Mouse (Mus musculus): ENCODE measurements around the gene Meltf.
A peak's percentile ranks its signal among the peaks of the same experiment; 100 is the strongest.

Meltf gene

DNA sequence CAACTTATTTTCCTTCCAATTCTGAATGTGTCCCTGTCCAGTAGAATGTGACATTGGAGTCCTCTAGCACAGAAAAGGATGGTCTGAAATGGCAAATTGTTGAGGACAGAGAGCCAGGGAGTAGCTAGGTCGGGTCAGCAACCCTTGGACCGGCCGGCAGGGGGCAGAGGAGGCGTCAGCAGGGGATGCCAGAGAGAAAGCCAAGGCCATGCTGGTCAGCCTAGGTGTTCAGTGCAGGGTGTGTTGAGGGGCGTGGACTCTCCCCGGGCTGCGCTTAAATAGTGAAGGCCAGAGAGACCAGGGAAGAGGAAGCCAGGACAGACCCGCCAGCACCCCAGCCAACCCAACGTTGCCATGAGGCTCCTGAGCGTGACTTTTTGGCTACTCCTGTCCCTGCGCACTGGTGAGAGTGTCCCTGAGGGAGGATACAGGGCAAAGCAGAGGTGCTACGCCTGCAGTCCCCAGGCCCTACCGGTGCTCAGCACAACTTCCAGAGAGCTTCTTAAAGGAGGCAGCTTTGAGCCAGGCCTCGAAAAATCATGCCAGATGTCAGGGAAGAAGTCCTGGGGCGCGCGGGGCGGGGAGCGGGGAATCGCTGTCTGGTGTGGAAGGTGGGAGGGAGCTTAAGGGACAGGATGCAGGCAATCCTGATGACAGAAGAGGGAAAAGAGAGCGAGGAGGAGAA, at the start of gene Meltf:
Meltf (plus strand) TSS at position 238 of the 685 bp plus-strand sequence.
- peak; percentile 83 for DNase-seq

DNA sequence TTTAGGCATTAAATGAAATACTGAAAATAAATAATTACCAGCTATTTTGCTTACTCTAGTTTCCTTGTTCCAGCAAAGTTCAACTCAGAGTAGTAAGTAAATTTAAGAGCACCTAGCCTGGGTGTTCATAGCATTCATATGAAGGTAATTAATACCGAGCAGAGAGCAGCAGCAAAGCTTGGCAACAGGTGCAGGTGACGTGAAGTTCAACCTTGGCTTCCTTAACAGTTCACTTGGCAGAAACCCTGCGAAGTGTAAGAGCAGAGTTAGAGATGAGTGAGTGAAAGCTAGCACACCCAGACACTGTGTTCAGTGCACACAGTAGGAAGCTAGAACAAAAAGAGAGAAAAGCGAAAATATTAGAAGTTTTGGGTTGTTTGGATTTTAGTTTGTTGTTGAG, 47.9 kb upstream of the Meltf start:
- no peak for DNase-seq

DNA sequence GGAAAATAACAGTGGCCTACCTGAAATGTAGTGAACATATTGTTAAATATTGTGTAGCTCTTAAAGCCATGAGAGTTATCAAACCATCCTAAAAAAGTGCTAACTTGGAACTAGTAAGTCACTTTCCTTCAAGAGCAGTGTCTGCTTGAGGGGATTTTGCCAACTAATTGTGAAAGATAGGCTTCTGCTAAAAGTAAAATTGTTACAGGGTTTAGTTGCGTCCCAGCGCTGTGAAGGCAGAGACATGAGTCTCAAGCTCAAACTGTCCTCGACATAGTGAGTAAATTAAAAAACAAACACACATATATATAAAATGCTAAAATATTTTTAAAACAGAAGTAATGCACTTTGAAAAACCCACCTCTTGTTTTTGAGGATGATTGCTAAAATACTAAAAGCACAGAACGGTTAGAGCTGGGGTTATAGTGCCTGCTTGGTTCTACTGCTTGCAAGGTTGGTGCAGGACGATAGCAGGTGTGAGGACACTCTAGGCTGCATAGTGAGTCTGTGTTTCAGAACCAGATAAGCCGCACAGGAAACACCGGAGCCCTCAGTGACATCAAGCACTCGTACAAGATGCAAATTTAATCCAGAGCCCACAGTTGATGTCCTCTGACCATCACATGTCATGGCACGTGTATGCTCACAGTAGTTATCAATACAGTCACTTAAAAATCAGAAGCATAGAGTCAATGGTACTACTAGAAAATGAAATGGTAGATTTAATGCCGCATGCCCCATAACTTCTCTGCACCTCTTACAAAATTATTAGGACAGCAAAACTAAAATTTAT, 45.8 kb upstream of the Meltf start:
- no peak for DNase-seq

DNA sequence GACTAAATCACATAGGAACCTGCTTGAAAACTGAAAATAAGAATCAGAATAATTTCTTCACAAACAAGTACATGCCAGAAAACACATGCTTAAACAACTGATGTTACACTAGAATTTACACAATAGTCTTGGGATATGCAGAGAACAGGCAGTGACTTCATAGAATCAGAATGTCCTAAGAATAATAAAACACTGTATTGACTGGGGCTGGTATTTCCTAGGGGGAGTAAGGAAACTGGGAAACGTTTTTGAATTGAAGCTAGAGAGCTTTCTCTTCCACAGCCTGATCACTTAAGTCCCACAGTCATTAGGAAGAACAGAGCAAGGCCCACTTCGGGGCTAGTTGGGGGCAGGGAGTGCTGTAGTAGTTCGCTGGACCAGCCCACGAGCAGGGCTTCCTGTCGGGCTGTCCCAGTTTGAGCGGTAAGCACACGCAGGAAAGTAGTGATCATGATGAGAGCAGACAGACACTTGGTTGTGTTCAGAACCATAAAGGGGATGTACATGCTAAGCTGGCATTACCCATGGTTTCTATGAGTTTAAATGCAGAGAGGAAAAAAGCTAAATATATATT, 44.5 kb upstream of the Meltf start:
- DNase-seq = no peak

DNA sequence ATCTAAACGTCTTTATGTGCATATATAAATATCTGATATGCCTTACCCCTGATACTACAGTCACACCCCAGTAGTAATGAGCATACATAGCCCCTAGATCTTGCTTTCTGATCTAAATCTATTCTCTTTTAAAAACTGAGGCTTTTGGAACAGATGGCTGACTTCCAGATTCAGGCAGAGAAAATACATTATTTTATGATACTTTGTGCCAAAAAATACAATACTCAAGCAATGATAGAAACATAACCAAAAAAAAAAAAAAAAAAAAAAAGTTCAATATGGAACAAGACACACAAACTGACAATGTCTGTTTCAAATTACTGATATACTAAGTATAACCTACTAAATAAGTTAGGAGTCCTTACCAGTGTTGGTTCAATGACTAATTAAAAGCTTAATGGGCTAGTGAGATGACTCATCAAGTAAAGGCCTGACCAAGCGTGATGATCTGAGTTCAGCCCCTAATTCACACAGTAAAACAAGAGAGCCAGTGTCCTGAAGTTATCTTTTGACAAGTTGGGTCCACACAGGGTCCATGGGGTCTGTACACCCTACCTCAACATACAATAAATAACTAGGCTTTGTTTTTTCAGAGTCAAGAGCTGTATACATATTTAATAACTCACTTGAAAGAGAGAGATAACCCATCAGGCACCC, 43.8 kb upstream of the Meltf start:
- no peak for DNase-seq

DNA sequence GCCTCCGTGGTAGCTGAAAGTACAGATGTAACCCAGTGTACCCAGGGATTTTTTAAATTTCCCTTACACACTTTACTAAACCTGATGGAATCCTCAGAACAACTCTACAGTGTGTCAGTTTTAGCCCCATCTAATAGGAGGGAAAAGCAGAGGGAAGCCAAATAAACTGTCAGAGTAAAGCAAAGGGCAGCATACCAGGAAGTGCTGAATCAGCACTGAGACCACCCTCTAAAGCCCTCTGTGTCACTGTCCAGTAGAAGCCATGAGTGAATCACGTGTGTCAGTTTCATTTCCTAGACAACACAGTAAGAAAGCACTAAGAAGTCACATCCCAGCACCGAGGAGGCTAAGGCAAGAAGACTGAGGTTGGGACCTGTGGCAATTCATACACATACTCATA, 41.2 kb upstream of the Meltf start:
- no peak for DNase-seq

DNA sequence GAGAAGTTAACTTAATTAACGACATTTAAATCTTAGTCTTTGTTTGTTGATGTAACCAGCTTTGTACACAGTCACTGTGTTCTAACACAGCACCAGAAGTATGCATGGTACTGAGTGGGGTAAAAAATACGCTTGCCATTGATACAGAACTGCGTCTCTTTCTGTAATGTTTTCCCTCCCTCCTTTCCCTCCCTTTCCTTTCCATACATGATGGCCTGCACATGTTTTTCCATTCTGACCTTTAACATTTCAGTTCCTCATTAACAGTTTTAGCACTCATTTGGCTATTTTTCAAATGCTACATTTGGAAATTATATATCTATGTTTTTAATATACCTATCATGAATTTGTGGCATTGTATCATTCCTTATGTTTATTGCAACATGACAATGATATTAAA, 34.4 kb upstream of the Meltf start:
- no peak for DNase-seq

DNA sequence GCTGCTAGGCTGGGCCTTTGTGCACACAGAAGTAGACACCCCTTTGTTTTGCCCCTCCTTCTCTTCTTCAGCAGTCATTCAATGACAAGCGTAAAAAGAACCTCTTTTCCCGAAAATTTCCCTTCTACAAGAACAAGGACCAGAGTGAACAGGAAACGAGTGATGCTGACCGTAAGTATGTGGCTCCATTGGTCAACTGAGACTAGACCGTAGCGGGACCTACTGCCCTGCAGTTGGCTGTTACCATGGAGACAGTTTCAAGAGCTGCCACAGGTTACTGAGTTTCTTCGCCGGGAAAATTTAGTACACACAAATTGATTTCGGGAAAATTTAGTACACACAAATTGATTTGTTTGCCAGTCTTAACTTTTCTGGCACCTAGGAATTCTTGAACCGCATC, 31.8 kb upstream of the Meltf start:
- DNase-seq = no peak

DNA sequence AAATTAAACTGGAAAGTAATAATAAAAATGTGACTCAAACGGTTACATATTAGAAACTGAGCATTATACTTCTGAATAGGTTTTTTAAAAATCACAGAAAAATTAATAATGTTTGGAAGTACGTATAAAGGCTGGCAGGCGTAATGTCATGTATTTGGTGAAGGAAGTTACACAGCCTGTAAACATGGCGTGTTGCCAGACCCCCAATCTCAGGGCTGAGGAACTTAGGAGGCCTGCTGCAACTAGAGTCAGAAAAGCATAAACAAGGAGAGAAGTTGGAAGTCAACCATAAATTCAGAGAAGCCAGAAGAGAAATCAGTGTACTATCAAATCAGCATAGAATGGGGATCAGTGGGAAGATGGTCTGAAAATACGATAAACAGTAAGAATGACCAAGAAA, 14.7 kb upstream of the Meltf start:
- no peak for DNase-seq

DNA sequence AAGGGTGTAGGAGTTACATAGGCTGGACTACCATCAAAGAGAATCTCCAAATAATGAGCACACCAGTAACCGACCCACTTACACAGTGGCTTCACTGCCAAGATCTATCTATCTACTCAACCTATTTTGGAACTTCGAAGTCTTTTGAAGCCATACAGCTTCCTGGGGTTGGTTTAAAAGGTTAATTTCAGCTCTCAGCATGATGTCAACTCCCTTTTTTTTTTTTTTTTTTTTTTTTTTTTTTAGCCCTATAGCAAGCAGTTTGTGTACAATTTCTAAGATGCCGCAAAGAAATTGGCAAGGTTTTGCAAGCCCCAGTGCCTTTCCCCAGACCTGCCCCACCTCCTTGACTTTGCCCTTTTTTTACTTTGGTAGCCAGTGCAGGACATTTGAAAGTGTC, 13.4 kb upstream of the Meltf start:
- DNase-seq = no peak

DNA sequence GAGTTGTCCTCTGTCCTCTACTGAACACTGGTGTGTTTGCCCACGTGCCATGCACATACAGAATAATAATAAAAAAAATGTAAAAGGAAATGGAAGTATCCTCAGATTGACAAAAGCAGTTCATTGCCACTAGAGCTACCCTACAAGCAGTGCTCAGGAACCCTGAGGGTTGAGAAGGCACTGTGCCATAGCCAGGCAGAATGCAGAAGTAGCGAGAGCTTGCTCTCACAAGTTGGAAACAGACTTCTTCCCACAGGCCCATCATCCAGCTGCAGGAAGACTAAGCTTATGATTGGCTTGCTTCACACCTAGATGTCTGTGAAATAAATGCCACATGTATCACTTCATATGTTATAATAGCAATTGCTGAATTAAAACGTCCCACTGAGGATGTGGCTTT, 11.7 kb upstream of the Meltf start:
- DNase-seq = no peak

DNA sequence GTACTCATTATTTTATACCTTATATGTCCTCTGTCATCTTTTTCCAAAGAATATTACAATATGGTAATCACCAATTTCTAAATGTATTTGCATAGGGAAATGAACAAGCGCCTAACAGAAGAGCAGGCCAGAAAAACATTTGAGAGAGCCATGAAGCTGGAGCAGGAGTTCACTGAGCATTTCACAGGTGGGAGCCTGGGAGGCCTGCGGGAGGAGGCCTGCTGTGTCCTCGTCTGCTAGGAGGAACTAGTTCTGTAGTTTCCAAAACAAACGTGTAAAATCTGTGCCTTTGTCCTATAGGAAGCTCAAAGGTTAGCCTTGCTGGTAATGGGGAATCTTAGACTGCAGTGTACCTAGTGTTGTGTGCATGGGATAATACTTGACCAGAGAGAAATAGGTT, 10.9 kb upstream of the Meltf start:
- DNase-seq = no peak

DNA sequence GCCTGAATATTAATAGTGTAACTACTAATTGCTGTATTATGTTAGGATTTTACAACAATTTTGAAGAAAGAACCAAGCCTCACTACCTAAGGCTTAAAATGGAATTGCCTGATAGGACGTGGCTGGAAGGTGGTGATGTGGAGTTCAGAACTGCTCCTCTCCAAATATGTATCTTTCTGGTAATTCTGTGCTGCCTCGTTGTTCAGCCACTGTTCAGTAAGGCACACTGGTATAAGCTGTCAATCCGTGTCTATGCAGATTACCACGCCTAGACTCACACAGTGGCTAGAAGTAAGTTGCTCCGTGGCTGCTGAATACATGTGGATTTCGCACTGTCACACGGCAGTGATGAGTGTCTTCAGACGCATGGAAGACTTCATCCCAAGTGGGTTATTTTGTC, 4.9 kb upstream of the Meltf start:
- peak; percentile 5 for DNase-seq

DNA sequence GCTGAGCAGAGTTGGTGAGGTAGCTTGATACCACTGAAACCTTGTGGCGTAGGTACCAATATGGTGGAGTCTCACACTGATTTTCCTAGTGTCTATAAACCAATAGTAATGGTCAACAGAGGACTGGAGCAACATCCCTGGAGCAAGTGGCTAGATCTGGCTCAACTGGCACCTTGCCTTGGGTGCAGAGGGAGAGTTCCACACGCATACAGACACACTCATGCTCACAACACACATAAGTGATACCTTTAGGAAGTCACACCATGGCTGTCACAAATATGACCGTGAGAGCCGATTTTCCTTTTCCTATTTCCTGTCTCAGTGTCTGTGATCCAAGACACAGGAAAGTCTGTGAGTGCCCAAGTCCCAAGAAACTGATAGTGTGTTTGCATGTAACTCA, 3.2 kb upstream of the Meltf start:
- peak; percentile 39 for DNase-seq

DNA sequence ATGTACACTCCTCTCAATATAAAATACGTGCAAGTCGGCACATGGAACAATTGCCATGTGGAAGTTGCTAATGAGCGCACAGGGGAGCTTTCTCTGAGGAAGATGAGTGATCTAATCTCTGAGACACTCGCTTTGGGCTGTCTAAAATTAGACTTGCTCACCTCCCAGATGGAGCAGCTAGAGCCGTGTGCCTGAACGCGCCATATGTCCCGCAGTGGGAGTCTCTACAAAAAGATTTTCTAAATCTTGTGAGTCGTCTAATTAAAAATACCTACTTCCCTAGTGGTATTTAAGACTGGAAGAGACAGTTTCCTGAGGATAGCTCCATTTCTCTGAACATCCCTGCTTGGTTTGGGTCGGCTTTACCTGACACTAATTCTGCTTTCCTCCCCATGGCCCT, 2.2 kb upstream of the Meltf start:
- DNase-seq = peak; percentile 87

DNA sequence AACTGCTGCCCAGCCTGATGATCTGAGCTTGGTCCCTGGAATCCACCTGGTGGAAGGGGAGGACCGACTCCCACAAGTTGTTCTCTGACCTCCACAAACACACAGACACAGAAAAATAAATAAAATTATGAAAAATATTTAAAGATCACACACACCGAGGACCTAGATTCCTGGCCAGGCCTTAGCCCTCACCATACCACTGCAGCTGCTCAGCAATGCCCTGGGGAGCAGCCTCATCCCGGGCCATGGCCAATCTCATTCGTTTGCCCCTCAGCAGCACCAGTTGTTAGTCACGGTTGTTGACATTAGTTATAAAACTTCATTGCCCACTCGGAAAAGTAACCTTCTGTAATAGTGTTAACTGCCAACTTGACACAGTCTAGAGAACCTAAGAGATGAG, 558 bp upstream of the Meltf start:
- DNase-seq = peak; percentile 29

DNA sequence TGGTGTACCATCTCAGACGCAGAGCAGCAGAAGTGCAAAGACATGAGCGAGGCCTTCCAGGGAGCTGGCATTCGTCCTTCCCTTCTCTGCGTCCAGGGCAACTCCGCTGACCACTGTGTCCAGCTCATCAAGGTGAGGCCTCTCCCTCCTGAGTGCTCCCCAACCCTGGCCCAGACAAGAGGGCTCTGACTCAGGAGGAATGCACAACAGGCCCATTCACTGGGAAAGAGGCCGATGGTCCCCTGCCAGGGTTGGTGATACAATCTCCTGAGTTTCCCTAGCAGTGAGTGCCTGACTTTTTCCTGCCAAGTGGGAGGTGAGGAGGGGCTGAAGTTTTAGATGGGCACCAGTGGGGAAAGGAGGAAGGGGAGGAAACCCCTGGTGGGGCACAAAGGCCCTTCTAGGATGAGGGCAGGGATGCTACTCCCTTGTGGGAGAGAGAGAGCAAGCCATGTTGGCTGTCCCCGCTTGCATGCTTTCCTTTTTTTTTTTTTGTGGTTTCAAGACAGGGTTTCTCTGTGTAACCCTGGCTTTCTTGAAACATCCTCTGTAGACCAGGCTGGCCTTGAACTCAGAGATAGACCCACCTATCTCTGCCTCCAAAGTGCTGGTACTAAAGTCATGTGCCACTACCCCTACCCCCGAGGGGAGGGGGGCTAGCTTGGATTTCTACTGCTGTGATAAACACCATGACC, 1.7 kb downstream of the Meltf start:
- DNase-seq = no peak

DNA sequence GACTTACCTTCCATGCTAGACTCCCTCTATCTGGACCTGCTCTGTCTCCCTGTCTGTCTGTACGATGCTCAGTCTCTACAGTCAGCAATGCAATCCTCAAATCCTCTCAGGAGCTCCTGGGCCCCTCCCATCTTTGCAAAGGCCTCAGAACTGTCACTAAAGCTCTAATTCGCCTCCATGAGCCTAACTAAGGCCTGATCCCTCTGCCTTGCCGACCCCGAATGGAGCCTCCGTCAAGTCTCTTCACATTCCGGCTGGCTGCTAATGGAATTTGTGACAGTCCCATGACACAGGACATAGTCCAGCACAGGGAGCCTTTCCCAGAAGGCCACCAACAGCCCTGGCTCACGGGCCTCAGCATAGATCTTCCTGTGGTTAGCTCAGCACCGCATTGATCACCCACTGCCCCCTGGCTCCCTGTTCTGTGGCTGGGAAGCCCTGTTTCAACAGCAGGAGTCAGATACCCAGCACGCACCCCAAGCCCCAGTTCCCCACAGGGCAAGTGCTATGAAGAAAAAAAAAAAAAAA, 3.8 kb downstream of the Meltf start:
- no peak for DNase-seq

DNA sequence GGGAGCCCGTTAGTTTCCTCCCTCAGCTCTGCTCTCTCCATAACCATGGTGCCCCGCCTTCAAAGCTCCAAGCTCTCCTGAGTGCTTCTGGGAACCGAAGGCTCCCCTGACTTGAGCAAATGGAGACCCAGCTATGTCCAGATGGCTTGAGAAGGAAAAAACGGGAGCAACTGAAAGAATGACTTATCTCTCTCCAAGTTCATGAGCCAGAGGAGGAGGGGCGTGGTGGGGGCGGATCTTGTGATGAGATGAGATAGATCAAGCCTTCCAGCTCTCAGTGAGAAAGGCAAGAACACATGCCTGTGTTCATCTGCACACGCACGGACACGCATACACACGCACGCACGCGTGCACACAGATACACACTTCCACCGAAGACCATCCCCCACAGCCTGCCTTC, 4.7 kb downstream of the Meltf start:
- no peak for DNase-seq

DNA sequence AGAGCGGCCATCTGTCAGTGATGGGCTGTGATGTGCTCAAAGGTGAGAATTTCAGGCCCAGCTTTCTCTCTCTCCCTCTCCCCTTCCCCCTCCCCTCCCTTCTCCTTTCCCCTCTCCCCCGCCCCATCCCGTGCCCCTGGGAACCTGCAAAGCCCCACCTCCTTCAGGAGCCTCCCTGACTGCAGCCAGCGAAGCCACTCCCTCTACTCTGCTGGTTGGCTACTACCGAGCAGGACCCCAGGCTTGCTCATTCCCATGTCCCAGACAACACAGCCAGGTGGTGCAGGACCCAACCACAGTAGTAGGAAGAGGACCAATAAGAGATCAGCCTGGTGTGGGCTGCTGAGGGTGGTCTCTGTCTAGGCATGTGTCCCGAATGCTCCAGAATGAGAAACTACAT, 5.3 kb downstream of the Meltf start:
- DNase-seq = no peak

DNA sequence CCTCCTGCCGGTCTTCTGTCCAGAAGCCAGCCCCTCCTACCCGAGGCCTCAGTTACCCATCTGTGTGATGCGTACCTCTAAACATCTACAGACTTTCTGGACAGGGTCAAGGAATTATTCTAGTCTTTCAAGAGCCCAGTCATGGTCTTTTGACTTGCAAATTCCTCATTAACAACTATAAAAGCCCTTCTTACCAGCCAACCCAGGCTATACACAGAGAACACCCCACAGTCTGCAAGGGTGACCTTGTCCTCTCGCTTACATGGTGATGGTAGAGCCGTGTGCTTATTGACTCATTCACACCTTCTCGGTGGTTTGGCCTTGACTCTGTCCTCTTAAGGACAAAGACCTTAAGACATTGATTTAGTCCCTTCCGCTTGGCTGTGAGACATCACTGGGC, 12.3 kb downstream of the Meltf start:
- no peak for DNase-seq

DNA sequence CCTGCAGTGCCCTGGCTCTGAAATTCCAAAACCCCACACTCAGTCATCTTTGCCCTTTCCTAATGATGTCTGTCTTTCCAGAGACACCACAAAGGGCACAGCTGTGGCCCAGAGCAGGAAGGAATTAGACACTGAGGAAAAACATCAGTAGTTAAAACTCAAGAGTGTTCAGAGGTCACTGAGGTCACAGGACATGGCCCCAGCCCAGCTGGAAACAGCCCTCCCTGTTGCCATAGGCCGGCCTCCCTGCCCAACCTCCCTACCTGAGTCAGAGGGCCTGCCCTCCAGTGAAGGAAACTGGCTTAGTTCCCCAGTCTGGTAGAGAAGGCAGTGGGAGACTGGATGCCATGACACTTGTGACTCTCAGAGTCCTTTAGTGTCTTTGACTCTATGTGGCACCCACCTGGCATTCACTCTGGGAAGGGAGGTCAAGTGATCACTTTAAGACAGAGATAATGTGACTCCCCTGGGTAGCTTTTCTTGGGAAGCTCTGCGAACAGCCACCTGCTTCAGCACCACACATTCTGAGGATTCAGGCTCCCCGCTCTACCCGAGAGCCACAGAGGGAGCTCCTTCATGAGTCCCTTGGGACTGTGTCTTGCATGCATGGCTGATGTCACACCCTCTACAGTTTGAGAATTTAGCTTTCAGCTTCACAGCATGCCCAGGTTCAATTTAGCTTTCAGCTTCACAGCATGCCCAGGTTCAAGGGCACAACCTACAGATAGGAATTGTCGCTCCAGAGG, 15.0 kb downstream of the Meltf start:
- no peak for DNase-seq
